Mouse (Mus musculus) bone marrow, adult 2 months (tissue): ENCODE measurements around the gene Rffl.

ENCODE experiments used
- CTCF ChIP-seq: fragments of 200-500 bp; IDR thresholded peaks from 2 replicates; pipeline ENCODE4 v1.5.1; 2011; ENCODE audit warnings: low read length, control low read depth; ENCODE audit not compliant: control insufficient read depth, insufficient read depth
- POLR2A ChIP-seq: fragments of 200-500 bp; IDR thresholded peaks from 2 replicates; pipeline ENCODE4 v1.6.1; 2011; ENCODE audit warnings: low read depth, mild to moderate bottlenecking, control low read depth, low read length, borderline replicate concordance; ENCODE audit not compliant: control insufficient read depth

DNA sequence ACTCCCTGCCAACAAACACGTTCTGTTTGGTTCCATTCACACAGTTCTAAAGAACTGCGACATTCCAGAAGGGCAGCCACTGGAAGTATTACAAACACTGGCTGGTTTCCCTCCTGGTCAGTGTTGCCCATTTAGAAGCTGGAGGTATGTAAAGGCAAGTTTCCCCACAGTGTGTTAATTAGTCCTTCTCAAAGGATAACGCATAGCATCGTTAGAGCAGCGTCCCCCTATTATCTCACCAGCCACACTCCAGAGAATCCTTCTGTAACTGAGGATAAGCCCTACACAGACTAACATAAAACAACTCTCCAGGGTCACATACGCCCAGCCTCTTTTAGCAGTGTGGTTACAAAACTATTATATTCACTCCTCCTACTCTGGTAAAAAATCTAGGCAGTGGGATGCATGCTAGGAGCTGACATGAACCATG, 23.4 kb downstream of the Rffl start:
- TF ChIP-seq POLR2A (no peak), CTCF (no peak)
